Mouse (Mus musculus) skeletal muscle tissue, adult 2 months (tissue): ENCODE data around the gene Etv5.

Experiments
- DNase-seq: peaks from one replicate; pipeline ENCODE4 v3.0.0-alpha.2; 2012; ENCODE audit warnings: low read depth, low spot score

Gene Etv5

GRCm38 (mm10) chr16:22439499-22440177, at the start of gene Etv5:
Gene Etv5 (minus strand): TSS chr16:22439719.
- peak; percentile 99 for DNase-seq

- no peak for DNase-seq
These were observed 44.4 kb upstream of the Etv5 start for GRCm38 (mm10) chr16:22483900-22484299.

- no peak for DNase-seq
These were observed 39.8 kb upstream of the Etv5 start for GRCm38 (mm10) chr16:22479322-22479721.

- no peak for DNase-seq
These were observed 32.2 kb upstream of the Etv5 start for GRCm38 (mm10) chr16:22471728-22472127.

- DNase-seq = peak; percentile 4
These were observed 29.9 kb upstream of the Etv5 start for GRCm38 (mm10) chr16:22469385-22469784.

- no peak for DNase-seq
These were observed 27.6 kb upstream of the Etv5 start for GRCm38 (mm10) chr16:22467111-22467510.

- no peak for DNase-seq
These were observed 26.9 kb upstream of the Etv5 start for GRCm38 (mm10) chr16:22466381-22466780.

GRCm38 (mm10) chr16:22462220-22462619, 22.7 kb upstream of the Etv5 start:
- no peak for DNase-seq

GRCm38 (mm10) chr16:22461728-22462127, 22.2 kb upstream of the Etv5 start:
- DNase-seq = no peak

GRCm38 (mm10) chr16:22460960-22461359, 21.4 kb upstream of the Etv5 start:
- no peak for DNase-seq

- DNase-seq = no peak
These were observed 12.6 kb upstream of the Etv5 start for GRCm38 (mm10) chr16:22452082-22452481.

GRCm38 (mm10) chr16:22448093-22448492, 8.6 kb upstream of the Etv5 start:
- no peak for DNase-seq

- DNase-seq = peak; percentile 26
These were observed 5.3 kb upstream of the Etv5 start for GRCm38 (mm10) chr16:22444786-22445185.

- DNase-seq = no peak
These were observed 2.7 kb upstream of the Etv5 start for GRCm38 (mm10) chr16:22442202-22442601.

GRCm38 (mm10) chr16:22441317-22441716, 1.8 kb upstream of the Etv5 start:
- no peak for DNase-seq

GRCm38 (mm10) chr16:22440269-22440668, 750 bp upstream of the Etv5 start:
- DNase-seq = peak; percentile 25

- DNase-seq = no peak
These were observed 812 bp downstream of the Etv5 start for GRCm38 (mm10) chr16:22438441-22439373.

GRCm38 (mm10) chr16:22436106-22436505, 3.4 kb downstream of the Etv5 start:
- no peak for DNase-seq

GRCm38 (mm10) chr16:22434530-22434929, 5.0 kb downstream of the Etv5 start:
- no peak for DNase-seq

- no peak for DNase-seq
These were observed 5.6 kb downstream of the Etv5 start for GRCm38 (mm10) chr16:22433944-22434343.

GRCm38 (mm10) chr16:22431773-22432172, 7.7 kb downstream of the Etv5 start:
- DNase-seq = no peak

- DNase-seq = no peak
These were observed 8.2 kb downstream of the Etv5 start for GRCm38 (mm10) chr16:22431335-22431734.
